Mouse (Mus musculus) bone marrow macrophage, adult 2 months (primary cell): ENCODE measurements around the gene Bag5.

Source experiments
- CTCF ChIP-seq: IDR thresholded peaks from 2 replicates; pipeline ENCODE4 v1.5.1; 2012; ENCODE audit warnings: low read depth, mild to moderate bottlenecking, low read length, moderate library complexity
- POLR2A ChIP-seq: IDR thresholded peaks from 2 replicates; pipeline ENCODE4 v1.6.1; 2012; ENCODE audit warnings: mild to moderate bottlenecking, low read depth, low read length, borderline replicate concordance

GRCm38 (mm10) chr12:111746091-111746490, 33.0 kb upstream of the Bag5 start:
- TF ChIP-seq CTCF (no peak), POLR2A (no peak)
